Mouse (Mus musculus): Measurements from ENCODE around the gene Cd3e.

DNA sequence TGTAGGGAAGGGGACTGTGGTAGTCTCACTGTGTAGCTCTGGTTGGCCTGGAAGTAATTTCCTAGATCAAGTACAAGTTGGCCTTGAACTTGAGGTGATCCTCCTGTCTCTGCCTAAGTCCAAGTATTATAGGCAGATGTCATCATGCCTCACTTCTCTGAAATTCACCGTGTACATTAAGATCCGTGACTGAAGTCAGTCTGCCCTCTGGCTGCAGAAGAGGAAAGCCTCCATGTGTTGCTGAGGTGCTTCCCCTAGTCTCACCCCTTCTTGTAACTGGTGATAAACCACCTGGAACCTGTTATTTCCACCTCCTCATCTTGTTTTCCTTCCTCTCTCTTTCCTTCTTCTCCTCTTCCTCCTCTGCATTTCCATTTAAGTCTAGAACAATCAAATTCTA, 5.5 kb upstream of the Cd3e start:
- TF ChIP-seq GATA1 (IDR thresholded peaks at IDR 0.05; ENCODE audit: low read length) (no peak), TAL1 (IDR thresholded peaks at IDR 0.05; ENCODE audit: low read length) (no peak)
